Mouse (Mus musculus) layer of hippocampus, adult 9-10 months (tissue): ENCODE measurements around the gene Krtap13-1.
"Not testable (repeated sequence)": the region's sequence is repeated elsewhere in the genome, so short reads cannot be mapped to it uniquely, and the experiment has no call there.

ENCODE experiments used
- DNase-seq: peaks from one replicate; pipeline ENCODE4 v3.0.0; 2022; ENCODE audit warnings: low spot score

Gene Krtap13-1

DNA sequence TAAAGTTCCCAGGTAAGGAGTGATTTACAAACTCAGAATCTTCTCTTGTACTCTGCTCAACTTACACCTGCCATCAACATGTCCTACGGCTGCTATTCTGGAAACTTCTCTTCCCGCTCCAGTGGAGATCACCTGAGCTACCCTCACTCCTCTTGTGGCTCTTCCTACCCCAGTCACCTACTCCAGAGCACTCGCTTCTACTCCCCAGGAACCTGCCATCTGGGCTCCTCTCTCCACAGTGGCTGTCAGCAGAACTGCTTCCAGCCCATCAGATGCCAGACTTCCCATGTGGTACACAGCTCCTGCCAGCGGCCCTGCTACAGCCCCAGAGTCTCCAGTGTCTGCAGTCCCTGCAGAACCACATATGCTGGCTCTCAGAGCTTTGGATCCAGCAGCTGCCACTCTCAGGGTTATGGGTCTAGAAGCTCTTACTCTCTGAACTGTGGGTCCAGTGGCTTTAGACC is at the start of gene Krtap13-1:
Gene Krtap13-1 (plus strand): TSS at position 51 of the 464 bp plus-strand sequence.
- no peak for DNase-seq

- DNase-seq = no peak
Observed at GRCm38 (mm10) chr16:88679099-88679498, 49.6 kb upstream of the Krtap13-1 start.

GRCm38 (mm10) chr16:88681282-88681681 is 47.4 kb upstream of the Krtap13-1 start:
- no peak for DNase-seq

GRCm38 (mm10) chr16:88696256-88696655 is 32.4 kb upstream of the Krtap13-1 start:
- no peak for DNase-seq

DNA sequence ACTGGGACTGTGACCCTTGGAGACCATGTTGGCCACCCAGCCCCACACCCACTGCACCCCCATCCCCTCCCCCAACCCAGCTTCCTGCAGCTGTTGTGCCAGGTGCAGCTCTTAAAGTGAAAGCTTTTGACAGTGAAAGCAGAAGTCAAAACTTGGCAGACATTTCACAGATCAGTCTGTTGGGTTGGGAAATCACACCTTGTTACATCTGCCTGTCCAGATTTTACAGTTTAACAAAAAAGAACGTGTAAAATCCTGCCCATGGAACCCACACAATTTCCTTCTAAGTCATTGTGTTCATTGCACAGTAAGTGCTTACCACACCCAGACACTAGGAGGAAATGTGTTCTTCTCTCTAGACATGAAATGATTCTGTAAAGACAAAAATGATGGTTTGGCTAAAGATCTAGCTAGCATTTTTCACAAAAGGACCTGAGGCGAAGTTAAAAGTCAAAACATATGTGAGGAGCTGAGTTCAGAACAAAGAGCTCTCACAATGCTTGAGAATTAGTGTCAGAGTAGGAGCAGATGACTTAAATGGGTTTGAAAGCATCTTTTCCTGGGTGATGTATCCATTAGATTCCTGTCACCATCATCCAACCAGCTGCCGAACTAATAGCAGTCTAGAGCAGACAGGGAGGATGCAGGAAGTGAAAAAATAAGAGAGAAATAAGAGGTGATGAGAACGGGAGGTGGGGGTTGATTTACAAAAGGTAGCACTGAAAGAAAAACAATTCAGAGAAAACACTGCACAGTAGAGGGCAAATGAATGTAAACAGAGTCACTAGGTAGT is 27.4 kb upstream of the Krtap13-1 start:
- no peak for DNase-seq

DNA sequence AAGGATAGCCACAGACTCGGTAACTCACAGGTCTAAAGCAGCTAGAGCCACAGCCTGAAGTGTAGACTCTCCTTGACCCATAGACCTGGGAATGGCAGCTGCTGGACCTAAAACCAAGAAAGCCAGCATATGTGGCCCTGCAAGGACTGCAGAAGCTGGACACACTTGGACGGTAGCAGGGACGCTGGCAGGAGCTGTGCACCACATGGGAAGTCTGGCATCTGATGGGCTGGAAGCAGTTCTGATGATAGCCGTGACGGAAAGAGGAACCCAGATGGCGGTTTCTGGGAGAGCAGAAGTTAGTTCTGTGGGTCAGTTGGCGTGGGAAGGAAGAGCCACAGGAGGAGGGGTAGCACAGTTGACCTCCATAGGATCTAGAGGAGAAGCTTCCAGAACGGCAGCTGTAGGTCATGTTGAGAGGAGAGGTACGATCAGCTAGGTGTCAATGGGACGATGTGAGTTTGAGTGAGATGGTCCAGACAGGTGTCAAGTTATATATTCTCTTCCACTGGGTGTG is 21.1 kb upstream of the Krtap13-1 start, which contains the start of gene 2310061N02Rik:
Gene 2310061N02Rik (minus strand): TSS at position 467 of the 517 bp plus-strand sequence.
- no peak for DNase-seq

DNA sequence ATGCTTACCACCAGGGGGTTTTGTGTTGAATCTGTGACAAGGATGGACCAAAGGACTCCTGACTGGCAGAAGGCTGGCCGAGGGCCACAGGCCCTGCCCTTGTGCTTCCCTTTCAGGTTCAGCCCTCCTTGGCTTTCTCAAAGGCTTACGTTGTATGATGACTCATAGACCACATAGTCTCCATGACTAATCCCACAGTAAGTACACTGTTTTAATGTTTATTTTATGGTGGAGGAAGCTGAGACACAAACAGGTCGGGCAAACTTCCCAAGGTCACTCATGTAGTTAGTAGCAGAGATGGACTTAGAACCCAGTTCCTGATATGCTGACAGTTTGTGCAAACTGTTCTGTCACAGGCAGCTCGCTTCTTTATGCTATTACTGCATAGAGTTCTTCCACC is 17.9 kb upstream of the Krtap13-1 start:
- no peak for DNase-seq

- DNase-seq = no peak
Observed at GRCm38 (mm10) chr16:88711245-88711644, 17.4 kb upstream of the Krtap13-1 start.

GRCm38 (mm10) chr16:88716549-88716948 is 12.1 kb upstream of the Krtap13-1 start:
- DNase-seq = no peak

DNA sequence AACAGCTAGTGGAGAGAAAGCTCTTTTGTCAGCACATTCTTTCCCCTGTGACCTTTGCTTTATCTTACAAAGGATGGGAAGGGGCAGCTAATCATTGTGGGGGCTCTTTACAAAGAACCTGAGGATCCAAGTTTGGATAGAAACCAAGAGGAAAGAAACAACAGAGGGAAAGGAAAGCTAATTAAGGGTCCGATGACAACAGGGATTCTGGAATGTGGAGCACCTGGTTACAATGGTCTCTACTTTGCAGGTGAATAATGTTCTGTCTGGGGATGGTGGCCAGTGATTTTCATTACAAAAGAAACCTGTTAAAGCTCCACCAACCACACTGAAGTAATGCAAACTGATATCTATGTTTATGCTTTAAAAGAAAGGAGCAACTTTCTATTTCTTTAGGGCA is 8.6 kb upstream of the Krtap13-1 start:
- DNase-seq = no peak

- no peak for DNase-seq
Observed at GRCm38 (mm10) chr16:88735391-88735790, 6.7 kb downstream of the Krtap13-1 start.

- DNase-seq = no peak
Observed at GRCm38 (mm10) chr16:88744750-88745340, 16.2 kb downstream of the Krtap13-1 start.

GRCm38 (mm10) chr16:88747943-88748342 is 19.3 kb downstream of the Krtap13-1 start:
- DNase-seq = peak; percentile 4

DNA sequence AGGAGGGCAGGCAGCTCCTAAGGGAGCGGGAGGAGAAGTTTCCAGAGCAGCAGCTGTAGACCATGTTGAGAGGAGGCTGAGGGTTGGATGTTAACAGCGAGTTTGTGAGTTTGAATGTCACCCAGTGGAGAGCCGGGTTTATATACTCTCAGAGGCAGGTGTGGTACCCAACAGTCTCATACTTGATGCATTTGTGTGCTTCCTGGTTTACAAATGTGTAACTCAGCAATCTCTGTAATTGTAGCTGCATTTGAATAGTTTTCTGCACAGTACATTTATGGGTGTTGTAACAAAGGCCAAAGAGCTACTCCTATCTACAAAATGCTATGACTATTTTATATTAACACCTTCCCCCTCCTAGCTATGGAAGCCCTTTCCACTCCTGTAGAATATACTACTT is 22.9 kb downstream of the Krtap13-1 start, which contains the start of gene Krtap13:
Gene Krtap13 (minus strand): TSS at position 101 of the 400 bp plus-strand sequence.
- DNase-seq = not testable (repeated sequence)

- not testable (repeated sequence) for DNase-seq
Observed at GRCm38 (mm10) chr16:88758547-88758946, 29.9 kb downstream of the Krtap13-1 start, which contains the start of gene 2310034C09Rik. 2310034C09Rik (plus strand) TSS chr16:88758847.

DNA sequence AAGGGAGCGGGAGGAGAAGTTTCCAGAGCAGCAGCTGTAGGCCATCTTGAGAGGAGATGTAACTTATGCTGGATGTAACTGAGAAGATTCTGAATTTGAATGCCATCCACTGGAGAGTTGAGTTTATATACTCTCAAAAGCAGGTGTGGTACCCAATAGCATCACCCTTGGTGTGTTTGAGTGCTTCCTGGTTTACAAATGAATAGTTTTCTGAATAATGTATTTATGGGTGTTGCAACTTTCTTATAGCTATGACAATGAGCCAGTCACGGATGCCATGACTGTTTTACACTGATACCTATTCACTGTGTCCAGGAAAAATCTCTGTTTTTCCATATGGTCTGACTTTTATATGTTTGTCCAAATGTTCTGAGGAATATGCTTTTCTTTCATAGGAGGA is 45.4 kb downstream of the Krtap13-1 start, which contains the start of gene 2310057N15Rik:
Gene 2310057N15Rik (minus strand): TSS at position 101 of the 400 bp plus-strand sequence.
- no peak for DNase-seq

DNA sequence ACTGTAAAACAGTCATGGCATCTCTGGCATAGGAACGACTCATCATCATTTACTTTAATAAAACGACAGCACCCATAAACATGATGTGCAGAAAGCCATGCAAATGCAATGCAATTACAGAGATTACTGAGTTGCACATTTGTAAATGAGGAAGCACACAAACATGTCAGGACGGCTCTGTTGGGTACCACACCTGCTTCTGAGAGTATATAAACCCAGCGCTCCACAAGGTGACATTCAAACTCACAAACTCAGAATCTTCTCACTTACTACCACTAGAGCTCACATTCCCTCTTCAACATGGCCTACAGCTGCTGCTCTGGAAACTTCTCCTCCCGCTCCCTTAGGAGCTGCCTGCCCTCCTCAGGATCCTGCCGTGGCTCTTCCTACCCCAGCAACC is 48.9 kb downstream of the Krtap13-1 start, which contains the start of gene Gm5965:
Gene Gm5965 (plus strand): TSS at position 301 of the 400 bp plus-strand sequence.
- DNase-seq = no peak
